Mouse (Mus musculus): ENCODE data around the gene Gm28539.
"Not testable (repeated sequence)": the region's sequence is repeated elsewhere in the genome, so short reads cannot be mapped to it uniquely, and the experiment has no call there.

The Gm28539 gene

GRCm38 (mm10) chr16:18858551-18858950 lies 22.2 kb downstream of the Gm28539 start:
- DNase-seq (ENCODE audit: low spot score) = peak; percentile 68

- no peak for DNase-seq (ENCODE audit: low spot score)
These were observed 23.8 kb downstream of the Gm28539 start for GRCm38 (mm10) chr16:18860186-18860585.

- not testable (repeated sequence) for DNase-seq (ENCODE audit: low spot score)
These were observed 34.1 kb downstream of the Gm28539 start for GRCm38 (mm10) chr16:18870495-18870894.

DNA sequence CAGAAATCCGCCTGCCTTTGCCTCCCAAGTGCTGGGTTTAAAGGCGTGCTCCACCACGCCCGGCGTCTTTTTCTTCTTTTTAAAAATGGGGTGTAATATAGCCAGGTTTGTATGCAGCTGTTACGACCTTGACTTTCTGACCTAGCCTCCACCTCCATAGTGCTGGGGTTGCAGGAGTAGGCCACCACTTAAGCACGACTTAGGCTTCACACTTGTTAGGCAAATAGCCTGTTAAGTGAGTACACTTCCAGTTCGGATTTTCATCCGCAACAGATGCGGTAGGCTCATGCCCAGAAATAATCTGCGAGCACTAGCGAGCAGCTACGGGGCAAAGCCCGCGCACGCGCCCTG lies 39.7 kb downstream of the Gm28539 start:
- DNase-seq (ENCODE audit: low spot score) = no peak

GRCm38 (mm10) chr16:18876442-18877308 lies 40.3 kb downstream of the Gm28539 start, which contains the start of the genes Mrpl40 and Hira:
Gene Mrpl40, minus strand, starts transcription at chr16:18876862.
Gene Hira, plus strand, starts transcription at chr16:18877037.
- peak; percentile 94 for DNase-seq (ENCODE audit: low spot score)

DNA sequence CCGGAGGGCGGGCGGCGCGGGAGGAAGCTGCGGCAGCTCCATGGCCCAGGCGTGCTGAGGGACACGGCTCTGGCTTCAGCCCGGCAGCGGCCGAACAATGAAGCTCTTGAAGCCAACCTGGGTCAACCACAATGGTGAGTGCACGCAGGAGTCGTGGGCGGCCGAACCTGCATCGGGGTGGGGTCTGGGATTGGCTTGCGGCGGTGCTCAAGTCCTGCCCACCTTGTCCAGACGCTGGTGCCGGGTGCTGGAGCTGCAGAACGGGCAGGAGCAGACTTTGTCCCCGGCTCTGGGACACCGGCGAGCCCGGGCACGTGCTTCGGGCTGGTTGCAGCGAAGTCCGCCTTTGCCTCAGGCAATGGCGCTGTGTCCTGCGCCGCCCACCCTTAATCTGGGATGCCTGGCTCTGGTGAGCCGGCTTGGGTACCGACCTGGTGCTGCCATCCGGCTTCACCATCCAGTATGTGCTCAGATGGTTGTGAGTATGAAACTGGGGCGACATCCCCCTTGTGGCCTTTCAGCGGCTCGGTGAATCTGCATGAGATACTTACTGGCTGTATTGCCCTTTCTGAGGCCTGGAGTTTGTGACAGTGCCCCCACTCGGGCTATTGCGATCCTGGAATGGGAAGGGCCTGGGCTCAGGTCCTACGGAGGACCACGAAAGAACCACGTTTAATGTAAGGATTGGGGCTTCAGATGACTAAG lies 41.2 kb downstream of the Gm28539 start:
- DNase-seq (ENCODE audit: low spot score) = peak; percentile 75

DNA sequence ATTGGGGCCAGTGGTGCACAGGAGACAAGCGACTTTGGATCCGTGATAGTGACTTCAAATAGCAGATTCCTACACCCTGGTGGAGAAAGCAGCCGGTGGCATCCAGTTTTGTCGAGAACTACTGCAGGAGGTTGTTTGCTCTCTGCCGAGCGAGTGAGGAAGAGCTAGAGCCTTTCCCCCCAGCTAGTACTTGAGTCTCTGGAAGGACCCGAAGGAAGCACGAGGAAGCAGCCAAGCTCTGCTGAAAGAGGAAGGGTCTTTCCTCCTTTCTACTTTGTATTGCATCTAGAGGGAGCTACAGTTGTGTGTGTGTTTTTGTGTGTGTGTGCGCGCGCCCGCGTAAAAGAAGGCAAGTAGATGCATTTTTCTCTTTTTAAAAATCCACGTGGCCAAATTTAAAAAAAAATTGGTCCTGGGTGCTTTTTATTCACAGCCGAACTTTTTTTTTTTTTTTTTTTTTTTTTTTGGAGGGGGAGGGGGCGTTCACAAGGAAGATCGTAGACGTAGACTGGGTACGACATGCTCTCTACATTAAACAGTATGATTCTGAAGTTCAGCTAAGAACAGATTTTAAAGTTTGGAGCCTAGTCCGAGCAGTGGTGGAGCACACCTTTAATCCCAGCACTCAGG lies 41.8 kb downstream of the Gm28539 start:
- DNase-seq (ENCODE audit: low spot score) = no peak

- no peak for DNase-seq (ENCODE audit: low spot score)
These were observed 47.7 kb downstream of the Gm28539 start for GRCm38 (mm10) chr16:18884044-18884443.

DNA sequence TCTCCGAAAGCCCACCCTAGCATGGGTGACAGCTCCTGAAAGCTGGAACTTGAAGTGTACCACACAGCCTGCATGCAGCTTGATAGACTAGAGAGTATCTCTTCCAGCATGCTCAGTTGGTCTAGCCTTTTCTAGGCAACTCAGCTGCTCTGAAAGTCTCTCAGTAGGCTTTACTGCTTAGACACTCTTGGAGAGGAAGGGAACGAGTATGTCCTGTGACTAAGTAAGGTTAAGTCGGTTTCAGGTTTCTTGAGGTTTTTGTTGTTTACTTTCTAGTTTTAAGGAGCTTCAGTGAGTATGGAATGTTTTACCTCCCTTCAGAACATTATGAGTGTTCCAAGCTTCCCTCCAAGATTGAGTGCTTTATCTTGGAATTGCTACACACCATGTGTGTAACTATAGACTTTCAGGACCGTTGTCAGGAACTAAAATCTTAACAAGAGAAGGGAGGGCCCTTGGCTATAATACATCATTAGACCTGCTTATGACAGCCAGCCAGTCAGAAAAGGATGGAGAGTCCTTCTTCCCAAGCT lies 57.5 kb downstream of the Gm28539 start:
- DNase-seq (ENCODE audit: low spot score) = no peak

DNA sequence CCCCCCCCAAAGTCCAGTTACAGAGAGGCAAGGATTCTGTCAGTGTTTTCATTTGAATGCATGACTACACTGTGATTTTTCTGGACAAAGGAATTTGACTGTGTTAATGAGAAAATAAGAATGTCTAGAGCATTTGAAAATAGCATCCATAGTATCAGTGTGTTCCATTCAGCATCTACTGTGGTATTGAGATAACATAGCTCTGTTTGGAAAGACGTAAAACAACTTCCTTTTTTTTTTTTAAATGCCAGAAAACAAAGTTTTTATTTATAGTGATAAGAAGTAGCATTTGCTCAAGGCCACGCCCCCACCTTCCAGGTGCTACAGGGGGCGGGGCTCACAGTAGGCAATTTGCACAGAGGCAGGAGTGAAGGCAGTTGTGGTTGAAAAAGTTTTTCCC lies 58.9 kb downstream of the Gm28539 start:
- no peak for DNase-seq (ENCODE audit: low spot score)

DNA sequence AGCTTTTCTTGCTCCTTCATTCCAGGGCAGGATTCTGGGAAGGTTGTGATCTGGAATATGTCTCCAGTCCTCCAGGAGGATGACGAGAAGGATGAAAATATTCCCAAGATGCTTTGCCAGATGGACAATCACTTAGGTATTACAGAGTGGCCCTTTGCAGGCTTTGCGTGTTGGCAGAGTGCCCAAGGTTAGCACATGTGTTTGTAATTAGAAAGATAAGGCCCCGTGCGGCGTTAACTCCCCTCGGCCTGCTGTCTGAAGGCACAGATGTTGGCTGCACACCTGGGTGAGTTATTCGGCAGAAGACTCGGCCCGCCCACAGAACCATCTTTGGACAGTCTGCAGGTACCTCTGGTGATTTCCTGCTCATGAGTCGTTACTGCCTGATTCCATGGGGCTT lies 60.0 kb downstream of the Gm28539 start:
- DNase-seq (ENCODE audit: low spot score) = no peak

GRCm38 (mm10) chr16:18905648-18906047 lies 69.3 kb downstream of the Gm28539 start:
- DNase-seq (ENCODE audit: low spot score) = no peak

DNA sequence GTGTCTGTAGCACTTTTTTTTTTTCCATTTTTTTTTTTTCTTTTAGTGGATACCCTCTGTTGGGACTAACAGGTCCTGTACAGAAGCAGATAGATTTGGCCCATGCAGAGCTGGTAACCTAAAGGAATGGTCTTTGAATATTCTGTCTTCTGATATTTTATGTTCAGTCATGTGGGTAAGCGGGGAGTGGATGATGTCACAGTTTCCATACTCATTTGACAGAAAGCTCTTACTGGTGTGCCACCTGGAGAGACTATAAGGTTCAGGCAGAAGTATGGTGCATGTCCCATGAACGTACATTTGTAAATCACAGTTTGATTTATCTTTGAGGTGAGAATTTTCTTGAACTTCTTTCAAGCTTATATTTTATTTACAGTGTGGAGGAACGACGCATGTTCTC lies 79.7 kb downstream of the Gm28539 start:
- no peak for DNase-seq (ENCODE audit: low spot score)

- no peak for DNase-seq (ENCODE audit: low spot score)
These were observed 85.4 kb downstream of the Gm28539 start for GRCm38 (mm10) chr16:18921771-18922170.

DNA sequence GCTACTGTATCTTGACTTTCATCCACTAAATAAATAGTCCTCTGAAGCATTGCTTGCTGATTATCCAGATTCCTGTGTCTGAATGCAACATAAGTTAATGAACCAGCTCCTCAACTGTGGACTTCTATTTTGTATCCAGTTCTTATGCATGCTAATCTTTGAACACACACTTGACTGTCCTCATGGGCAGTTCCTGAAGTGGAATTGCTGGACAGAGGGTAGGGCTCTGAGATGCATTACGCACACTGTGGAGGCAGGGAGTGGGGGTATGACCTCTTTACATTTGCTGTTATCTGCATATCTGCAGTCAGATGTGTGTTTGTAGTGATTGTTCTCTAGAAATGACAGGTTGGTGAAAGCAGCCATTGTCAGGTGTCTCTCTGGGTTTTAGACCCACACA lies 91.6 kb downstream of the Gm28539 start:
- DNase-seq (ENCODE audit: low spot score) = no peak

- no peak for DNase-seq (ENCODE audit: low spot score)
These were observed 102.1 kb downstream of the Gm28539 start for GRCm38 (mm10) chr16:18938321-18939082.

DNA sequence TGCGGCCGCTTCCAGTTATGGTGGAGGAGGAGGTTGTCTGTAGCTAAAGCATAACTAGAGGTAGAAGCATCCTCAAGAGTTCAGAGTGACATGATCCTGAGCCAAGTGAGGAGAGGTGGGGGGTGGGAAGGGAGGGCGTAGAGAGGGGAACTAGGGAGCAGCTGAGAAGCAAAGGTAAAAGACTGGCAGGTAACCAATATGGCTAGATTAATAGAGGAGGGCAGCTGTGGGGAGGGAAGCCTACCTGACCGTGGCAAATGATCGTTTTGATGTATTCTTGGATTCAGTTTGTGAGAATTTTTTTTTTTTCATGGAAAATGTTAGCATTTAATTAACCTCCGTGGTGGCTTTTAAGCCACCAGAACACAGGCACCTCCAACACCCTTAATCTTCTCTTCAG lies 107.5 kb downstream of the Gm28539 start:
- DNase-seq (ENCODE audit: low spot score) = no peak

GRCm38 (mm10) chr16:18948941-18949340 lies 112.6 kb downstream of the Gm28539 start:
- no peak for DNase-seq (ENCODE audit: low spot score)

- DNase-seq (ENCODE audit: low spot score) = no peak
These were observed 114.0 kb downstream of the Gm28539 start for GRCm38 (mm10) chr16:18950351-18950750.

- DNase-seq (ENCODE audit: low spot score) = no peak
These were observed 116.4 kb downstream of the Gm28539 start for GRCm38 (mm10) chr16:18952813-18953212.

DNA sequence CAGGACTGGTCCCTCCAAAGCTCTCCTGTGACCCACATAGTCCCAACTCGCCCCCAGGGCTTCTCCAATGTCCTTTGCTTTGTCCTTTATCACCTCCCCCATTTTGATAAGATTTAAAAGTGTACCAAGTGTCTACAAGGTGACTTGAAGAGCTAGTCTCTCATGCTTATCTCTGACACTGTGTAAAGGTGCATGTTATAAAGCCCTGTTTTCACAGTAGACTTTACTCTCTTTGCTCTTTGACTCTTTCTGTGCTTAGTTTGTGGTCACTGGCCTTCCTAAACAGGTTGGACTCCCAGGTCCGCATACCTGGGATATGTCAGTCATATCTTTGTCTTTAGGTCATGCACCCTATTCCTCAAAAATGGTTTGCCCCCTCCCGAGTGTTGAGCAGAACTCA lies 118.7 kb downstream of the Gm28539 start:
- no peak for DNase-seq (ENCODE audit: low spot score)

DNA sequence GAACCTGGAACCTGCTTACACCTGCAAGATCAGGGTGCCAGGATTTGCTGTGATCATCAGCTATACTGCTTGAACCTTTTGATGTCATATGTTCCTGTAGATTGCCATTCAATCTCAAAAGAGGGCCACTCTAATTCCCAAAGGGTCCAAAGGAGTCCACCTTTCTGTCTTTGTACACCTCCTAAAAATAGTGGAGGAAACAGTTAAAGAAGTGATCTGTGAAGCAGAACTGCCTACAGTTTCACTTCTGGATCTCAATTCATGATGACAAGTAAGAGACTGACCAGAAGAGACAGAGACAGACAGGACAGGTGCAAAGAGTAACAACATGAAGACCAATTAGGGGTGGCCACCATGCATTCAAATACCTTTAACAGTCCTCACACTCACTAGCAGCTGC lies 127.1 kb downstream of the Gm28539 start:
- DNase-seq (ENCODE audit: low spot score) = no peak

Data from T-cell, adult 2 months (primary cell).